Mouse (Mus musculus): ENCODE measurements around the gene Gzmm.

GRCm38 (mm10) chr10:79652789-79653188 is 36.0 kb upstream of the Gzmm start:
- TF ChIP-seq MAX (IDR thresholded peaks at IDR 0.05; ENCODE audit: low read depth) (no peak), POLR2A (IDR thresholded peaks at IDR 0.05; ENCODE audit: insufficient read length, low read depth) (no peak), E2F4 (IDR thresholded peaks at IDR 0.05; ENCODE audit: insufficient read depth) (no peak), CEBPB (IDR thresholded peaks at IDR 0.05; ENCODE audit: insufficient read depth, poor library complexity, severe bottlenecking) (no peak), USF1 (IDR thresholded peaks at IDR 0.05; ENCODE audit: low read depth) (no peak), TCF12 (IDR thresholded peaks at IDR 0.05; ENCODE audit: insufficient read depth, poor library complexity, severe bottlenecking) (no peak), POLR2AphosphoS2 (IDR thresholded peaks at IDR 0.05; ENCODE audit: insufficient read length, low read depth) (no peak), MYOD1 (IDR thresholded peaks at IDR 0.05; ENCODE audit: control insufficient read depth in 1 of 3, insufficient read length in 2 of 3, low read depth in 2 of 3) (no peak), SRF (IDR thresholded peaks at IDR 0.05; ENCODE audit: control insufficient read depth, insufficient read length, low read depth) (no peak), MYOG (IDR thresholded peaks at IDR 0.05; ENCODE audit: control insufficient read depth in 1 of 3, insufficient read depth in 1 of 3, insufficient read length in 2 of 3, low read depth in 2 of 3) (no peak)

Measured in myocyte (in vitro differentiated cells).